Mouse (Mus musculus): ENCODE data around the gene Acly.

DNA sequence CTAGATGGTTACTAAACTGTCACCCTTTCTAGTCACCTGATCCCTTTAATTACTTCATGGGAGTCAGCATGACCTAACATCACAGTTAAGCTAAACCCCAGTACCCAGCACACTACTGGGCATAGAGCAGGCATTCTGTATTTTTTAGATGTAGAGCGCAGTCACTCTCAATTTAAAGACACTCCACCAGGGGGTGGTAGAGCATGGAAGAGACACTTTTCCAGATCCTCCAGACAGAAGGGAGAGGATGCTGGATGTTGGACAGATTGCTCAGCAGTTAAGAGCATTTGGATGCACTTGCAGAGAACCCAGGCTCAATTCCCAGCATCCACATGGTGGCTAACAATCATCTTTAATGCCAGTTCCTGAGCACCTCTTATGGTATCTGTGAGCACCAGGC is 15.4 kb downstream of the Acly start:
- TF ChIP-seq CTCF (IDR thresholded peaks at IDR 0.05; ENCODE audit: control insufficient read depth, insufficient read depth, insufficient replicate concordance, low read depth, low read length), result no peak
- no peak for TF ChIP-seq POLR2A (IDR thresholded peaks at IDR 0.05; ENCODE audit: control insufficient read depth, low read depth, low read length)

All from testis, adult 2 months (tissue).